Mouse (Mus musculus) lung, adult 2 months (tissue): Measurements from ENCODE around the gene Gm11639. TPM values are rescaled to one million over a fixed set of nuclear protein-coding genes. Genes with fewer than 3 reads are reported as not detected.
A peak's percentile ranks its signal among the peaks of the same experiment; 100 is the strongest.

Experiments
- DNase-seq: peaks from one replicate; pipeline ENCODE4 v3.0.0; 2022
- H3K4me1 ChIP-seq: fragments of 200-500 bp; 2 replicates; pipeline ENCODE4 v1.6.1; 2011; ENCODE audit warnings: low read length; ENCODE audit not compliant: control insufficient read depth, insufficient read depth
- H3K4me3 ChIP-seq: fragments of 200-500 bp; replicated peaks from 2 replicates; pipeline ENCODE3; 2011; ENCODE audit warnings: low read depth, mild to moderate bottlenecking, control low read depth, low read length; ENCODE audit errors: extremely low read depth
- CTCF ChIP-seq: fragments of 200-500 bp; IDR thresholded peaks from 2 replicates; pipeline ENCODE4 v1.5.1; 2011; ENCODE audit warnings: mild to moderate bottlenecking, low read length, control low read depth; ENCODE audit not compliant: insufficient read depth
- POLR2A ChIP-seq: fragments of 200-500 bp; IDR thresholded peaks from 2 replicates; pipeline ENCODE4 v1.6.1; 2011; ENCODE audit warnings: low read depth, mild to moderate bottlenecking, control low read depth, low read length, borderline replicate concordance; ENCODE audit errors: extremely low read depth
- WGBS: fragments of 180-500 bp; shearing (Covaris S2); methylation state at CpG from one replicate; pipeline ENCODE4 v1.1.7; 2018; 5-methylcytosine and 5-hydroxymethylcytosine counted together
- polyA plus RNA-seq: library from polyadenylated mRNA; depleted of rRNA; stranded (reverse); fragments of >200 nt; gene quantifications from 2 replicates; pipeline ENCODE4 v1.2.3, GENCODE M21; 2012; rRNA removed

The Gm11639 gene
- not detected in 2 replicates for polyA plus RNA-seq

GRCm38 (mm10) chr11:104685548-104685947 is at the start of gene Gm11639:
Gene Gm11639 (plus strand): TSS chr11:104685707.
- peak; percentile 40 for DNase-seq
- H3K4me3 ChIP-seq, result peak within 1 kb of the TSS; percentile 13

DNA sequence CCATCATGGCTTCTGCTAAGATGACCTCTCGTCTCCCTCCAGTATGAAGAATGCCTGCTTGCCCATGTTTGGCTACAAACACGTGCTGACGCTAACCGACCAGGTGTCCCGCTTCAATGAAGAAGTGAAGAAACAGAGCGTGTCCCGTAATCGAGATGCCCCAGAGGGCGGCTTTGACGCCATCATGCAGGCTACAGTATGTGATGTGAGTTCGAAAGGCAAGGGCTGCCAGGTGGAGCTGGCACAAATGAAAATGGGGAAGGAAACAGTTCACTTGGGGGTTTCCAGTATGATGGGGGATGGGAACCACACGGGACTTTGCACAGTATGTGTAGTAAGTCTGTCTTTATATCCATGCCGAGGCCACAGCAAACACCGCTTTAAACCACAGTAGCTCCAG is 48.5 kb upstream of the Gm11639 start:
- TF ChIP-seq POLR2A (no peak), CTCF (no peak)
- DNase-seq, result no peak
- Histone ChIP-seq H3K4me1 (no peaks in the 10 kb centered on the region), H3K4me3 (no peak overlapping the region)
- WGBS, result 84% methylated on average over 14 of the region's 14 CpGs

More at GRCm38 (mm10) chr11:104685548-104685947, at the start of gene Gm11639:
- TF ChIP-seq CTCF, result no peak
- TF ChIP-seq POLR2A, result no peak
- 31% methylated on average over 23 of the region's 23 CpGs for WGBS
- no peaks in the 10 kb centered on the region for H3K4me1 ChIP-seq

DNA sequence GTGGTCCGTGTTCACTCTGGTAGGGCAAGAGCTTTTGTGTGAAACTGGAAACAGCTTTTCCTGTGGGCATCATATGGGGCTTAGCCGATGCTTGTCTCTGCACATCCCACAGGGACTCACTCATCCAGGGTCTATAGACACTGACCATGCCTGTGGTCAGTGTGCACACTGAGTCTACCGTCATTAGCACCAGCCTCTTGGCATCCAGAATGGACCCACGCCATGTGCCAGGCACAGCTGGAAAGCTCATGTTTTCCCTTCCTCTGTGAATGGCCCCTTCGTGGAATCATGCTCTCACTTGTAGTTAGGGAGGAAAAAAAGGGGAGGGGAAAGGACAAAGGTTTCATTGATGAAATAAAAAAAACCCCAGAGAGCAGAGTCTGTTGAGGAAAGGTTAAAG is 47.5 kb upstream of the Gm11639 start:
- WGBS, result 72% methylated on average over 5 of the region's 5 CpGs
- DNase-seq, result no peak
- Histone ChIP-seq H3K4me1 (no peaks in the 10 kb centered on the region), H3K4me3 (no peak overlapping the region)
- TF ChIP-seq POLR2A (no peak), CTCF (no peak)

GRCm38 (mm10) chr11:104638906-104639305 is 46.6 kb upstream of the Gm11639 start:
- DNase-seq, result no peak
- TF ChIP-seq CTCF, result no peak
- no peak for TF ChIP-seq POLR2A
- Histone ChIP-seq H3K4me1 (no peaks in the 10 kb centered on the region), H3K4me3 (no peak overlapping the region)
- 36% methylated on average over 2 of the region's 2 CpGs for WGBS

DNA sequence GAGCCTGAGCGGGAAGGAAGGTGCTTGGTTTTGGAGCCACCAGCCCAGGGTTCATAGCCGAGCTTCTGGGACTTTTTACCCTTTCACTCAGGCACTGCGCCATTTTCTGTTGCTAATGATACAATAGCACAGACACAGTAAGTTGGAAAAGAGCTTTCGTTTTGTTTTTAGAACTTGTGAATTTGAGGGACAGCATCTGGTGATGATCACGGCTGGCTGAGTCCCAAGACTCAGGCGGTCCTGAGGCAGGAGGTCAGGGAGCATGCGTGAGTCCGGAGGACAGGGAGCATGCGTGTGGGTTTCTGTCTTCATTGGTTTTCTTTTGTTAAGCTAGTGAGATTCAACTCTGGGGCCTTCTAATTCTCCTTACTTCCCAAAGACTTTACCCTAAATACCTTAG is 45.9 kb upstream of the Gm11639 start:
- 76% methylated on average over 9 of the region's 9 CpGs for WGBS
- DNase-seq, result no peak
- no peak for TF ChIP-seq POLR2A
- no peak for TF ChIP-seq CTCF
- Histone ChIP-seq H3K4me3 (no peak overlapping the region), H3K4me1 (no peaks in the 10 kb centered on the region)

DNA sequence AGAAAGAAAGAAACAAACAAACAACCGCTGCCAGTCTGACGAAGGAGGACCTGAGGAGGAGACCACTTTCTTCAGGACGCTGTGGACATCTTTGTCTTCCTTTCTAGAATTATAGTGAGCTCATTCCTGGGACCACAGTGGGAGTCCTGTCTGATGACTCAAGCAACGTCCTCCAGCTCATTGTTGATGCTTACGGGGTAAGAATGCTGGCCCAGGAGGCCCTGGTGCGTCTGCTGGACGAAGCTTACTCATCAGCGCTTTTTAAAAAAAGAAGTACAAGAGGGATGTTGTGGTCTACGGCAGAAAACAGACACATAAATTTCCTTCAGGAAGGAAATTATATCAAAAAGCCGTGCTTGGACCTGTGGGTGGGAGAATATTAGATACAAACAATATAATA is 44.6 kb upstream of the Gm11639 start:
- 66% methylated on average over 10 of the region's 10 CpGs for WGBS
- TF ChIP-seq CTCF (no peak), POLR2A (no peak)
- Histone ChIP-seq H3K4me3 (no peak overlapping the region), H3K4me1 (no peaks in the 10 kb centered on the region)
- no peak for DNase-seq

DNA sequence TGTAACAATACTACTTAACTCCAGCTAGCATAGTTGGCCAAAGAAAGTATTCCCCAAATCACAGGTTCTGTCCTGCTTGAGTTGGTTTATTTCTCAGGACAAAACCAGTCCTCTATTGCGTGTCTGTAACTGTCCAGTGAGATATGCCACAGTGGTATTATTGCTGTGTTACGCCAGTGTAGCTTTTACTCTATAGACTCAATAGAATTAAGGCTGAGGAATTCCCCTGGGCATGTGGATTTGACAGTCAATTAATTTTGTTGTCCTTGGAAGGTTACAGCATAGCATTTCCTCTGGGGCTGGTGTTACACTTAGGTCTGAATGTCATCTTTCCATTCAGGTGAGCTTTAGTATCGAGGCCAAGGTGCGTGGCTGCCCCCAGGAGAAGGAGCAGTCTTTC is 42.3 kb upstream of the Gm11639 start:
- Histone ChIP-seq H3K4me1 (no peaks in the 10 kb centered on the region), H3K4me3 (no peak overlapping the region)
- no peak for DNase-seq
- TF ChIP-seq CTCF, result no peak
- TF ChIP-seq POLR2A, result no peak
- WGBS, result 89% methylated on average over 4 of the region's 4 CpGs

- TF ChIP-seq CTCF, result no peak
- no peak for TF ChIP-seq POLR2A
- Histone ChIP-seq H3K4me3 (no peak overlapping the region), H3K4me1 (no peaks in the 10 kb centered on the region)
- WGBS, result 90% methylated on average over 6 of the region's 6 CpGs
- no peak for DNase-seq
These were observed 40.1 kb upstream of the Gm11639 start for GRCm38 (mm10) chr11:104645402-104645801.

GRCm38 (mm10) chr11:104646173-104646572 is 39.3 kb upstream of the Gm11639 start:
- TF ChIP-seq POLR2A (no peak), CTCF (no peak)
- H3K4me1 ChIP-seq, result no peaks in the 10 kb centered on the region
- H3K4me3 ChIP-seq, result no peak overlapping the region
- WGBS, result 77% methylated on average over 4 of the region's 4 CpGs
- DNase-seq, result no peak

DNA sequence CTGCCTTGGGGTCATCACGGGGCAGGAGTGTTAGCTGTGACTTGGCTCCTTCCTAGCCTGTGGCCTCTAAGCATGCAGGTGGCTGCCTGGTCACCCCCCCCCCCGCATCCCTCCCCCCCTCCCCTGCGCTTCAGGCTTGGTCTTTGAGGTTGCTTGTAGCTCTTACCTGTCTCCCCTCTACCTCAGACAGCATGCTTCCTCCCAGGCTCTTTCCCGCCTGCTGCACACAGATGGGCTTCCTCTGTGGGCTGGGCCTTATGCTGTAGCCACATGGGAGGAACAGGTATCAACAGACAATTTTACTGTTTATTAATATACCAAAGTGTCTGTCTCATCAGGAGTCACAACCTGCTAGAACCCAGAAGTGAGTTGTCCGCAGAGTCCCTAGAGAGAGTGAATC is 38.9 kb upstream of the Gm11639 start:
- 84% methylated on average over 5 of the region's 5 CpGs for WGBS
- Histone ChIP-seq H3K4me1 (no peaks in the 10 kb centered on the region), H3K4me3 (no peak overlapping the region)
- TF ChIP-seq CTCF, result no peak
- no peak for TF ChIP-seq POLR2A
- no peak for DNase-seq
